Mouse (Mus musculus) brain, embryonic 14.5 days (tissue): ENCODE measurements around the gene Spi1.

Experiments
- CTCF ChIP-seq: fragments of 200-500 bp; IDR thresholded peaks from 2 replicates; pipeline ENCODE4 v1.5.1; 2012; ENCODE audit warnings: inconsistent platforms, mild to moderate bottlenecking, moderate library complexity, borderline replicate concordance; ENCODE audit not compliant: insufficient read depth, insufficient read length; ENCODE audit errors: extremely low read depth
- POLR2A ChIP-seq: fragments of 200-500 bp; IDR thresholded peaks from 2 replicates; pipeline ENCODE4 v1.6.1; 2012; ENCODE audit warnings: mild to moderate bottlenecking, inconsistent platforms, borderline replicate concordance; ENCODE audit not compliant: poor library complexity, insufficient read depth, insufficient read length, severe bottlenecking; ENCODE audit errors: extremely low read depth

- TF ChIP-seq POLR2A (no peak), CTCF (no peak)
These were observed 46.8 kb upstream of the Spi1 start, which contains the start of gene Rapsn for GRCm38 (mm10) chr2:91035385-91035784.
